Mouse (Mus musculus): ENCODE measurements around the gene Galns. TPM values are rescaled to one million over a fixed set of nuclear protein-coding genes. Genes with fewer than 3 reads are reported as not detected.
"Not testable (repeated sequence)": the region's sequence is repeated elsewhere in the genome, so short reads cannot be mapped to it uniquely, and the experiment has no call there.

Gene Galns
- total RNA-seq, 2 experiments from 2014 or later = 8.1 to 8.3 TPM

DNA sequence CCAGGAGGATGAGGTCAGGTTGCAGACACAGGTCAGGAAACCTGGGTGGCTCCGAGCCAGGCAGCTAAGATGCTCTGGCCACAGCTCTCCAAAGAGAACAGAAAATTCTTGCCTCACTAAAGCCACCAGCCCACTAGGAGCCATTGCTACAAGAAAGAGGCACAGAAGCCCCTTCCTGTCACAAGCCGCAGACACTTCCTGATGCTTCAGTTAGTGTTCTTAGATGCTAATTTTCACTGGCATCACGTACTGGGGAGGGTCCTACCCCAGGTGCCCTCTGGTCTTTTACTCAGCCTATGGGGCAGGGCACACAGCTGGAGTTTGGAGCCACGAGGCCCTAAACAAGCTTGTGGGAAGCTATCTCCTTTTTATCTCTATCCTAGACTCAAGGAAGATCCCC, 15.2 kb downstream of the Galns start:
- DNase-seq (ENCODE audit: low spot score in 2 of 2) = no peak

DNA sequence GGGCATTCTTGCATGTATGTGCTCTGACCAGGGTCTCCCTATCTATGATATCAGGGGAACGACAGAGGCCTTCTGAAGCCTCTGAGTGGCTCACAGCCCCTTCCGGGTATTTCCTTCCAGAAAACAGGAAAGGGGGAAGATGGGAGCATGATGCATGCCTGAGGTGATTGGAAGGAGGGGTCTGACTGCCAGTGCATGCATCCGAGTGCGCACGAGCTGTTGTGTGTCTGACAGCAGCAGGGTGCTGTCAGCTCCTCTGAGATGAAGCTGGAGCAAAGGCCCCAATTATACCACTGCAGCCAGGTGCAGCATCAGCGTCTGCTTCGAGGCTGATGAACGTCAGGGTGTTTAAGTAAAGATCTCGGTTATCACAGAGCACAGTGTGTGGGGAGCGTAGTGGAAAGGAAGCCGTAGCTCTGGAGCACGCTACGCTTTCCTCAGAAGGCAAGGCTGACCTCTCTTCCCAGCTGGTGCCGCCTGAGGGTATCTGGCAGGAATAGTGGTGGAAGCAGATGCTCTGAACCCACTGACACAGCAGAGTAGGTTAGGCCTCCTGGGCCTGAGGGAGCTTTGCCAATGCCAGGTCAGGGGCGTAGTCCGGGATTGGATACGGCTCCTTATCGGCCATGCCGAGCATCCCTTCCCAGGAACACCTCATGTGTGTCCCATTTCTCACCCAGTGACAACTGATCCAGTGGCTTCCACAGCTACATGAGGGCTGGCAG, 17.3 kb downstream of the Galns start:
- DNase-seq (ENCODE audit: low spot score in 2 of 2) = no peak

DNA sequence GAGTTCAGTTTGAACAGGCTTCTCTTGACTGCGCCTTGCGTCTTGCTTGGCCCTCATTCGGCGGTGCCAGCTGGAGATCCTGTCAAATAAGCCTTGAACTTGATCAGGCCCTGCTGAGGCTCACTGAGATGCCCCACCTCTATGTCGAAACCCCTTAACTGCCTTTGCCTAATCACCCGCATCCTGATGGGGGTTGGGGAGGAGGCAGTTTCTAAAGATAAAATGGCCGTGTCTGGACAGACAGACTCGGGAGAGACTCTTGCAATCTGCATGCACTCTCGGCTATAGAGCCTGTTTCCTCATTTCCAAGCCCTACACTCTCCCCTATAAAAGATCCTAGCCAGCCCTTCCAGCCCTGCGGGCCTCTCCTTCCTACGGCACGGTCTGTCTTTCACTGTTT, 18.0 kb downstream of the Galns start:
- no peak for DNase-seq (ENCODE audit: low spot score in 2 of 2)

- no peak for DNase-seq (ENCODE audit: low spot score in 2 of 2)
These were observed 24.5 kb downstream of the Galns start for GRCm38 (mm10) chr8:122586749-122587148.

- DNase-seq (ENCODE audit: low spot score in 2 of 2) = no peak
These were observed 25.1 kb downstream of the Galns start for GRCm38 (mm10) chr8:122586171-122586570.

- no peak for DNase-seq (ENCODE audit: low spot score in 2 of 2)
These were observed 25.8 kb downstream of the Galns start for GRCm38 (mm10) chr8:122585411-122585891.

DNA sequence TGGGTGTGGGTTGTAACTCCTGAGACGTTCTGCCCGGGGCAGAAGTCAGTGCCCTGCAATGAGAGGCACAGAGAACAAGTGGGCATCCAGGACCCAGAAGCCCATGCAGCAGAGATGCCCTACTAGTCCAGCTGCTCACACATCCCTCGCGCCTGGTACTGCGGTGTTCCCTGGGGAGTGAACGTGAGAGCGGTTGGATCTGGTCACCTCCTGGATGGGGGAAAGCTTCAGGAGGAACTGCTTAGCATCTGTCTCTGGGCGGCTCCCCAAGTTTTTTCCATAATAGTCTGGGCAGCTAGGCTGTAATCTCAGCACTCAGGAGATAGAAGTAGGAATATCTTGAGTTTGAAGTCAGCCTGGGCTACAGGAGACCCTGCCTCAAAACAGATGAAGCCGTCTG, 26.3 kb downstream of the Galns start:
- DNase-seq (ENCODE audit: low spot score in 2 of 2) = no peak

DNA sequence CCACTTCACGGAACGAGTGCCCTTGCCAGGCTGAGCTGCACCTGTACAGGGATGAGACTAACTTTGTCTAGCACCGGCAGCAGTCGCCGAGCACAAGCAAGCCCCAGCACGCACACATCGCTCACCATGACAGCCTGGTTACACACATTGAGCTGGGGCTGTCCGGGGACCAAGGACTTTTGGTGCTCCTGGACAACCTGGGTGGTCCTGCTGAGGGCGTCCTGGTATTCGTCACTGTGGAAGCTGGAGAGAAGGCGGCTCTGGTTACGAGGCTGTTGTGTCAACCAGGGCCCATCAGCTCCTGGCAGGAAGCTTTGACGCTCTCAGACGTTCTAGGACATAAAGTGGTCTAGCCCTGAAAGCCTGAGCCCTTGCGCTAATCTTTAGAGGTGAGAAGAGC, 30.3 kb downstream of the Galns start:
- DNase-seq (ENCODE audit: low spot score in 2 of 2) = no peak

DNA sequence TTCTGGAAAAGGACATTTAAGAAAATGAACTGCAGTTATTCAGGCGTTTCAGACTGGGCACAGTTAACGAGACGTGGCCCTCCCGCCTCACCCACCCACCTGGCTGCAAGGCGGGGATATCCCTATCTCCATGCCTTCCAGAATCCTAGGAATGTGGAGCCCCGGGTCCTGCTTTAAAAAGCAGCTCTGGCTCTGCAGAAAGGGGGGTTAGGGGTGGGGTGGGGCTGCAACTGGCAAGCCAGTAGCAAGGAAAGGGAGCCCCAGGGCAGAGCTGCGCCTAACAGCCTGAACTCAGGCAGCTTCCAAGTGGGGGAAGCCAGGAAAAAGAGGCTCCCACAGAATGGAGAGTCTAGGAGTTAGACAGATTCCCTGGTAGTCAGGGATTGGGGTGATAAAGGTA, 32.1 kb downstream of the Galns start:
- no peak for DNase-seq (ENCODE audit: low spot score in 2 of 2)

DNA sequence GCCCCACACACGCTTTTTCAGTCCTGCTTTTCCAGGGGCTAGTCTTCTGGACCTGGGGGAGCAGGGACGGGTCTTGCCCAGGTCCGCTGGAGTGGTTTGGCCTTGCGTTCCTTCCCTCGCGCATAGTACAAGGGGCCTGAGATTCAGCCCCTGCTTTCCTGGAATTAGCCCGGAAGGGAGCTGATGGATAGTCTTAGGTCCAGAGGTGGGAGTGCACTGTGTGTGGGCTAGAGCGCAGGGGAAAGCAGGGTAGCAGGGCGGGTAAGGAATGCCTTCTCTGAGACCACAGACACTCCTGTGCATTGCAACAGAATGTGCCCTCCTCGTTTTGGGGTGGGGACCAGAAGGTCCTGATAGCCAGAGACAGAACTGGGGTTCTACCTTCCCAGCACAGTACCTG, 34.1 kb downstream of the Galns start:
- no peak for DNase-seq (ENCODE audit: low spot score in 2 of 2)

DNA sequence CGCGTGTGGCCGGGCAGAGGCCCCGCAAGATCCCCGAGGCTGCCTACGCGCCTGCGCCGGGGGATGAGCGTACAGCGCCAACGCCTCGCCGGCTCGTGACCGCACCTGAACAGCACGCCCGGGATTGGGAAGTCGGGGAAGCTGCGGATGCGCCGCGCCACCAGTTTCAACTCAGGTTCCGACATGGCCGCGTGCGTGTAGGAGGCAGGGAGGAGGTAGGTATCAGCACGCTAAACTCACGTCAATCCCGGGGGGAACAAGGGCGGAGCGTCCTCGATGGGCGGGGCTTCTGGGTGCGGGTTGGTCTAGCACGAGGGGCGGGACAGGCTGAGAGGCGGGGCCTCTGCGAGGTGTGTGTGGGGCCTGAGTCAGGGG, 34.6 kb downstream of the Galns start, which contains the start of gene Aprt:
Aprt (minus strand) TSS at position 262 of the 375 bp plus-strand sequence.
- DNase-seq (ENCODE audit: low spot score in 2 of 2) = peak; percentile 93 to 95

- DNase-seq (ENCODE audit: low spot score in 2 of 2) = no peak
These were observed 35.3 kb downstream of the Galns start for GRCm38 (mm10) chr8:122575735-122576647.

DNA sequence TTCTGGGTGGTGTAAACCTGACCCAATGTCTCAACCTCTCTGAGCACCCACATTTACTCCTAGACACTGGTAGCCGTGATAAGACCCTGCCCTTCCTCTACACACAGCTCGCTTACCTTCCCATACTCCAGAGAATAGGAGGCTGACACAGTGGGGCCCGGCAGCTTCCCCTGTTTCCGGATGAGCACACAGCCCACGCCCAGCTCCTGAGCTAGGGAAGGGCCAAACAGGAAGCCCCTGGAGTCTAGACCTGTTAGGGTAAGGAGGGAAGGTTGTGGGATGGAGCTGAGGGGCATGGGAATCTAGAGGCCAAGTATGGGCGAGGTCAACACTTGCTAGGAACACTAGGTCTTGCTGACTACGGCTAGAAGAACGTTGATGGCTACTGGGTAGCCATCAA, 36.0 kb downstream of the Galns start:
- no peak for DNase-seq (ENCODE audit: low spot score in 2 of 2)

DNA sequence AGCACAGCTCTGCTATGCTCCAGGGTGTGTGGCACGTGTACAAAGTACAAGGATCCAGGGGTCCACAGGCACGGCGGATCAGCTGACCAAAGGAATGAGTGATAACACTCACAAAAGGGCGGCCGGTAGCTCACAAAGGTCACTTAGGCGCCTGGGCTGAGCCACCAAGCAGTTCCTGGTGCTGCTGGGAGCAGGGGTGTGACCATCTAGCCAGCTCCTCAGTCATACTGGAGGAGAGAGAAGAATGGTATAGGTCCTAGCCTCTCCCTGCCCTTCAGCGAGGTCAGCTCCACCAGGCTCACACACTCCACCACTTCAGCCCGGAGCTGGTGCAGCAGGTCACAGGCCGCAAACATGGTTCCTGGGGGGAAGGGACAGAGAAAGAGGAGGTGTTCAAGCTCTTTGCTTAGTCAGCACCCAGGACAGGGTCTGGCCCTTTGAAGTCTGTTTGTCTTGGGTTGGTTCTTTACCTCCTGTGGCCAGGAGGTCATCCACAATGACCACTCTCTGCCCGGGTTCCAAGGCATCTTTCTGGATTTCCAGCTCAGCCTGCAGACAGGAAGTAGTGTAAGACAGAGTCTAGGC, 36.5 kb downstream of the Galns start:
- no peak for DNase-seq (ENCODE audit: low spot score in 2 of 2)

DNA sequence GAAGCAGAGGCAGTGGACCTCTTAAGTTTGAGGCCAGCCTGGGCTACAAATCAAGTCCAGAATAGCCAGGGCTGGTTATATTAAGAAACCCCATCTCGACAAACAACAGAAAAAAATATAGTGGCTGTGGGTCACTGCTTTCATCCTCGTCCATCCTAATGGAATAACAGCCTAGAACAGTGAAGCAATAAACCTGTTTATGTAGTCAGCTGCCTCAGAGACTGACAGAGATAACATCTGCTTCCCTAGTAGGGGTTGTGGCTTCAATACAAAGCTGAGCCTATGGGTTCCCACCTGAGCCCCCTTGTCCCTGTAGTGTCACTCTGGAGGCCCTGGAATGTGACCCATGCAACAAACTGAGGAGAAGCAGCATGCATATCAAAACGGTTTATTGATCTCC, 37.0 kb downstream of the Galns start:
- DNase-seq (ENCODE audit: low spot score in 2 of 2) = no peak

- DNase-seq (ENCODE audit: low spot score in 2 of 2) = no peak
These were observed 37.7 kb downstream of the Galns start for GRCm38 (mm10) chr8:122573577-122573976.

DNA sequence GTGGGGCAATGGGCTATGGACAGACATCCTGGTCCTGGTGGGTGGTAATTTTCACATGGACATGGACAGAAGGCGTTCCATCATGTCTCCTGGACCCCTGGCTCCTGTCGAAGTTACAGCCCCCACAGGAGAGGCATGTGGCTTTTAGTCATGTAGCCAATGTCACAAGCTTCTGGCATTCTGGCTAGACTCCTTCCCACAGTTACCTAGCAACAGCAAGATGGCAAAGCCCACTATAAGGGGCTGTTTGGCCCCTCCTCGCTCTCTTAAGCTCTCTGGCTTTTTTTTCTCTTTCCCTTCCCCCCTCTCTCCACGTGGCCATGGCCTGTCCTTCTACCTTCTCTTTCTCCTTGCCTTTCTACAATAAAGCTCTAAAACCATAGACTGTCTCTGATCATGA, 38.1 kb downstream of the Galns start:
- DNase-seq (ENCODE audit: low spot score in 2 of 2) = not testable (repeated sequence)

DNA sequence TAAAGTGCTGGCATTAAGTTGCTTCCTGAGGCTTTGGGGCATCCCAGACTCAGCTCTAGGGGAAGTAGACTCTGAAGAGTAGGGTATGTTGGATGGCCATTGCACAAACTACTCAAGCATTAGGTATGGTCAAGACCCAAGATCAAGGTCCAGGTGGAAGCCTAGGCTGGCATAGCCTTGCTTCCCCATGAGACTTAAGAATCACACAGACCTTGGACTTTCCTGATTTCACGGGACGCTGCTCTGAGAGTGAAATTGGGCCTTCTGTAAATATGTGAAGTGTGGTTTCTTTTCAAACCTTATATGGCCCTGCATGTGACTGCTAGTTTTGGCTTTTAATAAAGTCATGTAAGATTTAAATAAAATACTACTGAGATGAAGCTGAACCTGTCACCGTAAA, 38.5 kb downstream of the Galns start:
- no peak for DNase-seq (ENCODE audit: low spot score in 2 of 2)

GRCm38 (mm10) chr8:122571750-122572267, 39.5 kb downstream of the Galns start:
- DNase-seq (ENCODE audit: low spot score in 2 of 2) = no peak

DNA sequence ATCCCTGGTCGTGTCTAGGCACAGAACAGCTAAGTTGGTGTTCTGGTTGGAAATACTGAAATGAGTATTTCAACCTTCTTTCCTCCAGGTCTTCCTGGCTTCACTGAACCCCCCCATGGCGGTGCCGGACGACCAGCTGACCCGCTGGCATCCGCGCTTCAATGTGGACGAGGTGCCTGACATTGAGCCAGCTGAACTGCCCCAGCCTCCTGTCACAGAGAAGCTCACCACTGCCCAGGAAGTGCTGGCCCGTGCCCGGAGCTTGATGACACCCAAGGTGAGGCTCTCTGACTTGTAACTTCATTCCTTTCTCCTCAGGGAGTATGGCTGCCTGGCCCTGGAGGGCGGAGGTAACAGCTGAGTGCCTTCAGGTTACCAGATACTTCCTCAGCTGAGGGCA, 40.1 kb downstream of the Galns start:
- DNase-seq (ENCODE audit: low spot score in 2 of 2) = no peak

- no peak for DNase-seq (ENCODE audit: low spot score in 2 of 2)
These were observed 41.3 kb downstream of the Galns start for GRCm38 (mm10) chr8:122569996-122570395.

GRCm38 (mm10) chr8:122569329-122569728, 41.9 kb downstream of the Galns start:
- DNase-seq (ENCODE audit: low spot score in 2 of 2) = no peak

All from left cerebral cortex, adult 18-20 months (tissue).